Mouse (Mus musculus) frontal cortex, postnatal 36 days (tissue): ENCODE results near the gene Cenpc1.

ENCODE experiments used
- DNase-seq, 2 experiments: peaks; one replicate each; pipeline ENCODE4 v3.0.0; 2022; ENCODE audit warnings: low spot score in 2 of 2

Gene Cenpc1

DNA sequence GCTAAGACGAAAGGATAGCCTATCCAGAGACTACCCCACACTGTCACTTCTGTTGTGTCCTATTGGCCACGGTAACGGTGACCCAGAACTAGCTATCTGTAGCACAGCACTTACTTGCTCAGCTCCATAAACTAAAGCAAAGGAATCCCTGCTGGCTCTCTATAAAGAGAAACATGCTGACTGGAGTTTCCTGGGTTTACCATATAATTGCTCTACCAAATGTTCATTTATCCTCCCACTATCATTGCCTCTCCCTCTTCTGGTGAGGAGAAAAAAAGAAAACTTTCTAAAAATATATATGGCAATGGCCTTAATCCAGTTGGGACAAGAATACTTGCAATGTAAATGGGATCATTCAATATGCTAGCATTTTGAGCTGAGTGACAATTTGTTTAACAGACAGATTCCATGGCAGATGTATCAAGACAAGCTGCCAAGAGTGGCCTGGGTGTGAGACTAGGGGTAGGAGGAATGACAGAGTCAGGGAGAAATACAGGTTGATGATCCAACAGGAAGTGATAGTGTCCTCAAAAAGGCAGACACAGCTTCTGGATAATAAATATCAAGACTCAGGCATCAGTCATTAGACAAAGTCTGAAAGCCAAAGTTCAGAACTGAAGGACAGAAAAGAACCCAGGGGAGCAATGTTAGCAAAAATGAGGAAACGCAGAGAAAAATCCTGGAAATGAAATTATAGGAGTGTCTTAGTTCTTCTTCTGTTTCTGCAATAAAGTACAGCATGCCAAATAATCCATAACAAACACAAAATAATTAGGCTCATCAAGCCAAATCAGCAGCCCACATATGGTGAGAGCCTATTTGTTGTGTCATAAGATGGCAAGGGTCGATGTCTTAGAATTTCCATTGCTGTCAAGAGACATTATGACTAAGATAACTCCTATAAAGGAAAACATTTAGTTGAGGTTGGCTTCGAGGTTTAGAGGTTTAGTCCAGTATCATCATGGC lies 68.6 kb downstream of the Cenpc1 start:
- DNase-seq, result peak; percentile 17 to 60

DNA sequence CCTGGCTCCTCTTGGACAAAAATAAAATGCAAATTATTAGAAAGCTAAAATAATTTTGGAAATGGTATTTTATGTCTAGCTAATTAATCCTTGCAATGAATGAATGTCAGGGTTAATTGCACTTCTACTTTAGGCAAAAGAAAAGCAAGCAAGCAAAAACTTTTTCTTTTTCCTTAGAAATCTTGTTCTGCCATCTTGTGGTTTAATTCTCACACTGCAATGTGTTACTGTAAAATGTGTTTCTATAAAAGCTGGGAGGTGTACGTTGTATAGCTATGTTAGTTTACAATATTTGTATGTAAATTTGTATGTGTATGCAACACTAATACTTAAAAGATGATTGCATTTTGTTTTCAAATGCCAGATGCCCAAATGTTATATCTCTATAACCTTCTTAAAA lies 70.8 kb downstream of the Cenpc1 start:
- no peak for DNase-seq

GRCm38 (mm10) chr5:85992805-85993721 lies 72.3 kb downstream of the Cenpc1 start:
- no peak for DNase-seq

DNA sequence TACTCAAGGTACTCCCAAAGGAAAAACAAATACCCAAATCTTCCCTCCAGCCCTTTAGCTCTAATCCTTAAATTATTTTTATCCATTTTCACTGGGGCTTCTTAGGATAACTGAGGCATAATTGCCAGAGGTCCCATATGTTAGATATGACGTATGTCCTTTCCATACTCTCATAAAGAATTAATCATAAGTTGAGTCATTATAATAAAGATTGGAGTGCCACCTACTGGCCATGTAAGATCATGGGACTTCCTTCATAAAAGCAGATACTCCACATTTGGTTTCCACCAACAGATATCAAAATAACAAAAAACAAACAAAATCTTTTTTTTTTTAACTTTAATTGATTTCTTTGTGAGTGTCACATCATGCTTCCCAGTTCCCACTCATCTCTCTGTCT lies 73.3 kb downstream of the Cenpc1 start:
- DNase-seq, result peak in 1 of 2 experiments; percentile 22

GRCm38 (mm10) chr5:85987516-85987863 lies 77.9 kb downstream of the Cenpc1 start:
- no peak for DNase-seq

DNA sequence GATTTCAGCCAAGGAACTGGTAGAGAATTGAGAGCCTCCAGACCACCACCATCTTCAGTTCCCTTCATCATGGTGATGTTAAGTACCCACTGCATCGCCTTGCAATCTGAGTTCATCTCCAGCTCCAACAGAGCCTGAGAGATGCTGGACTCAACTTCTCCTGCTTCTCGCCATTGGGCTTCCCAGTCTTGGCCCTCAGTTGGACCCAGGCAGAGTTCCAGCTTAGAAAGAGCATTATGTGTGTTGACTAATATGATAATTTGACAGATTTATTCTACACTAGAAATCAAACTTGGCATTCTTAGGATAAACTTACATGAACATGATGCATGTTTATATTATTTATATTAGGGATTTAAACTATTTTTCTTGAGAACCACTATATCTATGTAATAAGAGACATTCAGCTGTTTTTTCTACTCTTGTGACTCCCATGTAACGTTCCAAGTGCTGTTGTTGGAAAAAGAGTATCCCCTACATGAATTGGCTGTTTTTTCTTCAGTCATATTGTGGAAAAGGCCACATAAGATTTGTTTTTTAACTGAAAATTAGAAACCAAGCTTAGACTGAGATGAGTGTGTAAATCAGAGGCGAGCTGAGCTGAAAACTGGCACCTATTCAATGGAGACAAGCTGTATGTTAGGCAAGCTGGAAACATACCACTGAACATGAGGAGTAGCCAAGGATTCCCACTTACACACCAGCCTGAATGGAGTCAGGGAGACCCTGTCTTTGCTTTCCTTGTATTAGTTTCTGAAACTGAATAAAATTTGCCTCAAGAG lies 78.5 kb downstream of the Cenpc1 start:
- DNase-seq, result no peak

DNA sequence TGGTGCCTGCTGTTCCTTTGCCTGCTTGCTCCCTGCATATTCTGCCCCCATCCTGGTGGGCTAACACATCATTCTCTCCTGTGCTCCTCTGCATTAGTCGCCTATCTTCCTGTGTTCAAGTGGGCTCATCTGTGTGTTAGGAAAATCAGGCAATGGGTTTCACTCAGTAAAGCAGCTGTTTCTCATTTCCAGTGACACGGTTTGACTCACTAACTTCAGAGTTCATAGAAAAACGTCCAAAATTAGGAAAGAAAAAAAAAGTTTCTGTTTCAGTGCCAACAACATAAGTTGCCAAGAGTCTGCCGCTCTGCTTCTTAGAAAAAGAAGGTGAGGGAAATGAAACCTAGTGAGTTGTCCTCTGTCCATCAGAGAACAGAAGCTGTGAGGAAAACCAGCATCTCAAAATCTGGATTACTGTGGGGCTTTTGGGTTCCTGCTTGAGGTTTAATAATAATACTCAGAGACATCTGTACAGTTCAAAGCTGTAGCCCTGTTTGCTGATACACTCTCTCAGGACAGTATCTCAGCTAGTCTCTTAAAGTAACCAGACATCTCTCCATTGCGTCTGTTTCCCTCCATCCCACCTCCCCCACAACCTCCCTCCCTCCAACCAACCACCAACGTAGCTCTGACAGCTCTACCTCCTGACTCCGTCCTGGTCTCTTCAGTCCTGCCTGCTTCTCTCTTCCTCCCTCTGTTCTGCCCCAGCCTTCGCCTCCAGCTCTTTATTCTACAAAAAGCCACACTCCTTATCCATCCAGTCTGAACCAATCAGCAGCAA lies 87.5 kb downstream of the Cenpc1 start:
- no peak for DNase-seq

GRCm38 (mm10) chr5:85962791-85963190 lies 102.6 kb downstream of the Cenpc1 start:
- DNase-seq, result no peak
